Mouse (Mus musculus) brain, embryonic 14.5 days (tissue): ENCODE measurements at regions not wholly inside any gene's neighbourhood (a gene's known extent, or its start where the extent isn't known, plus 50 kb on each side); places are given as distances from the start of the nearest gene placed in this dataset.
A peak's percentile ranks its signal among the peaks of the same experiment; 100 is the strongest.

Source experiments
- CTCF ChIP-seq: fragments of 200-500 bp; IDR thresholded peaks from 2 replicates; pipeline ENCODE4 v1.5.1; 2012; ENCODE audit warnings: inconsistent platforms, mild to moderate bottlenecking, moderate library complexity, borderline replicate concordance; ENCODE audit not compliant: insufficient read depth, insufficient read length; ENCODE audit errors: extremely low read depth
- POLR2A ChIP-seq: fragments of 200-500 bp; IDR thresholded peaks from 2 replicates; pipeline ENCODE4 v1.6.1; 2012; ENCODE audit warnings: mild to moderate bottlenecking, inconsistent platforms, borderline replicate concordance; ENCODE audit not compliant: poor library complexity, insufficient read depth, insufficient read length, severe bottlenecking; ENCODE audit errors: extremely low read depth

GRCm38 (mm10) chr12:109839126-109839587 lies 239.0 kb upstream of the Rtl1 start:
- TF ChIP-seq CTCF = peak; percentile 27; the same call in 1 of the 2 replicates
- no peak for TF ChIP-seq POLR2A
